Mouse (Mus musculus) spleen, postnatal 14 days (tissue): ENCODE measurements around the gene Kdelc1.

ENCODE experiments used
- DNase-seq, 2 experiments: peaks; one replicate each; pipeline ENCODE4 v3.0.0; 2021 to 2022; ENCODE audit warnings: low spot score in 2 of 2

The Kdelc1 gene

GRCm38 (mm10) chr1:44063439-44063838, 55.2 kb downstream of the Kdelc1 start:
- no peak for DNase-seq

GRCm38 (mm10) chr1:44061836-44062235, 56.8 kb downstream of the Kdelc1 start, which contains the start of gene Gm8251:
Gene Gm8251 (minus strand): TSS chr1:44061936.
- no peak for DNase-seq

GRCm38 (mm10) chr1:44057805-44058204, 60.8 kb downstream of the Kdelc1 start:
- no peak for DNase-seq
